Mouse (Mus musculus) lung, postnatal 0 days (tissue): ENCODE results near the gene Tctex1d2. TPM values are rescaled to one million over a fixed set of nuclear protein-coding genes. Genes with fewer than 3 reads are reported as not detected.
"Not testable (repeated sequence)": the region's sequence is repeated elsewhere in the genome, so short reads cannot be mapped to it uniquely, and the experiment has no call there.

Experiments used
- ATAC-seq: fragments of 200-750 bp; cut with Nextera tagmentation; 2 replicates; pipeline ENCODE4 v1.8.0; 2017; ENCODE audit warnings: moderate library complexity
- DNase-seq: peaks from one replicate; pipeline ENCODE4 v3.0.0-alpha.2; 2016; ENCODE audit warnings: low spot score
- H3K27ac ChIP-seq: fragments of 300-500 bp; sonication (generic); 2 replicates; pipeline ENCODE4 v1.5.1; 2014; ENCODE audit warnings: antibody characterized with exemption, mild to moderate bottlenecking, low read length, mixed read lengths
- H3K27me3 ChIP-seq: fragments of 300-500 bp; sonication (generic); replicated peaks from 2 replicates; pipeline ENCODE4 v1.6.1; 2014; ENCODE audit warnings: low read length, mixed read lengths; ENCODE audit not compliant: insufficient read depth
- H3K36me3 ChIP-seq: fragments of 300-500 bp; sonication (generic); 2 replicates; pipeline ENCODE4 v1.6.1; 2014; ENCODE audit warnings: low read length, mixed read lengths; ENCODE audit not compliant: insufficient read depth
- H3K4me1 ChIP-seq: fragments of 300-500 bp; sonication (generic); 2 replicates; pipeline ENCODE4 v1.6.1; 2014; ENCODE audit warnings: antibody characterized with exemption, low read depth, low read length, mixed read lengths; ENCODE audit not compliant: insufficient read depth
- H3K4me2 ChIP-seq: fragments of 300-500 bp; sonication (generic); replicated peaks from 2 replicates; pipeline ENCODE4 v1.6.1; 2014; ENCODE audit warnings: low read depth, mild to moderate bottlenecking, low read length, moderate library complexity, mixed read lengths
- H3K4me3 ChIP-seq: fragments of 300-500 bp; sonication (generic); 2 replicates; pipeline ENCODE4 v1.5.1; 2014; ENCODE audit warnings: low read depth, low read length
- H3K9ac ChIP-seq: fragments of 300-500 bp; sonication (generic); replicated peaks from 2 replicates; pipeline ENCODE4 v1.6.1; 2014; ENCODE audit warnings: low read depth, mild to moderate bottlenecking
- H3K9me3 ChIP-seq: fragments of 300-500 bp; sonication (generic); 2 replicates; pipeline ENCODE4 v1.6.1; 2016; ENCODE audit warnings: low read length, mixed read lengths
- CTCF ChIP-seq: IDR thresholded peaks from 2 replicates; pipeline ENCODE4 v1.5.1; 2016; ENCODE audit warnings: antibody characterized with exemption, mild to moderate bottlenecking
- EP300 ChIP-seq: IDR thresholded peaks from 2 replicates; pipeline ENCODE4 v1.6.1; 2016; ENCODE audit warnings: antibody characterized with exemption, mild to moderate bottlenecking, control low read depth
- WGBS: fragments of 180-500 bp; shearing (Covaris S2); extraction: QIAGEN DNeasy Blood & Tissue Kit; methylation state at CpG from one replicate; pipeline ENCODE4 v1.1.7; 2014; 5-methylcytosine and 5-hydroxymethylcytosine counted together
- polyA plus RNA-seq: library from polyadenylated mRNA; unstranded; fragments of >200 nt; fragmentation: Nextera tagmentation; extraction: Ambion mirVana; gene quantifications from 2 replicates; pipeline ENCODE4 v1.2.1, GENCODE M21; 2015

Tctex1d2 gene
- polyA plus RNA-seq, 1 experiment from 2014 or later, result 24.0 TPM

GRCm38 (mm10) chr16:32434691-32435090, 15.2 kb downstream of the Tctex1d2 start:
- Histone ChIP-seq H3K9me3 (no peaks in the 10 kb centered on the region), H3K27ac (0 out of 2 replicates have a peak overlapping the region, but pooled peaks have one; percentile 14), H3K27me3 (no peaks in the 10 kb centered on the region), H3K4me1 (no peaks in the 10 kb centered on the region), H3K4me3 (no peak overlapping the region), H3K36me3 (no peaks in the 10 kb centered on the region), H3K9ac (no peak overlapping the region), H3K4me2 (no peak overlapping the region)
- no peak for ATAC-seq
- no peak for TF ChIP-seq EP300
- no peak for TF ChIP-seq CTCF
- no peak for DNase-seq

GRCm38 (mm10) chr16:32436657-32437056, 17.2 kb downstream of the Tctex1d2 start:
- WGBS, result 52% methylated on average over 1 of the region's 1 CpGs
- Histone ChIP-seq H3K9me3 (no peaks in the 10 kb centered on the region), H3K4me3 (no peak overlapping the region), H3K9ac (no peak overlapping the region), H3K27ac (no peak overlapping the region), H3K36me3 (no peaks in the 10 kb centered on the region), H3K4me1 (no peaks in the 10 kb centered on the region), H3K27me3 (no peaks in the 10 kb centered on the region), H3K4me2 (no peak overlapping the region)
- no peak for ATAC-seq
- TF ChIP-seq CTCF, result no peak
- no peak for TF ChIP-seq EP300
- no peak for DNase-seq

- no peak for ATAC-seq
- no peak overlapping the region for H3K4me3 ChIP-seq
- TF ChIP-seq CTCF (no peak), EP300 (no peak)
- H3K4me2 ChIP-seq, result no peak overlapping the region
- DNase-seq, result no peak
- 95% methylated on average over 1 of the region's 1 CpGs for WGBS
- H3K36me3 ChIP-seq, result no peaks in the 10 kb centered on the region
- no peak overlapping the region for H3K27ac ChIP-seq
- no peak overlapping the region for H3K9ac ChIP-seq
- H3K4me1 ChIP-seq, result no peaks in the 10 kb centered on the region
- no peaks in the 10 kb centered on the region for H3K9me3 ChIP-seq
- no peaks in the 10 kb centered on the region for H3K27me3 ChIP-seq
Measured at GRCm38 (mm10) chr16:32437266-32437665, 17.8 kb downstream of the Tctex1d2 start.

GRCm38 (mm10) chr16:32441432-32441831, 21.9 kb downstream of the Tctex1d2 start:
- ATAC-seq (no peak), DNase-seq (no peak)
- no peak overlapping the region for H3K27ac ChIP-seq
- 82% methylated on average over 3 of the region's 3 CpGs for WGBS
- H3K9ac ChIP-seq, result no peak overlapping the region
- no peak for TF ChIP-seq EP300
- no peak for TF ChIP-seq CTCF
- H3K4me3 ChIP-seq, result no peak overlapping the region
- H3K27me3 ChIP-seq, result no peaks in the 10 kb centered on the region
- H3K4me1 ChIP-seq, result no peaks in the 10 kb centered on the region
- no peak overlapping the region for H3K4me2 ChIP-seq
- H3K9me3 ChIP-seq, result no peaks in the 10 kb centered on the region
- H3K36me3 ChIP-seq, result no peaks in the 10 kb centered on the region

GRCm38 (mm10) chr16:32444615-32445014, 25.1 kb downstream of the Tctex1d2 start:
- not testable (repeated sequence) for H3K9me3 ChIP-seq

GRCm38 (mm10) chr16:32445558-32445957, 26.1 kb downstream of the Tctex1d2 start:
- no peak overlapping the region for H3K9ac ChIP-seq
- H3K27ac ChIP-seq, result no peak overlapping the region
- no peaks in the 10 kb centered on the region for H3K4me1 ChIP-seq
- H3K9me3 ChIP-seq, result no peaks in the 10 kb centered on the region
- WGBS, result 89% methylated on average over 1 of the region's 1 CpGs
- H3K36me3 ChIP-seq, result no peaks in the 10 kb centered on the region
- H3K27me3 ChIP-seq, result no peaks in the 10 kb centered on the region
- H3K4me3 ChIP-seq, result no peak overlapping the region
- ATAC-seq, result no peak
- no peak for DNase-seq
- no peak overlapping the region for H3K4me2 ChIP-seq
- TF ChIP-seq EP300 (no peak), CTCF (no peak)

More at GRCm38 (mm10) chr16:32444615-32445014, 25.1 kb downstream of the Tctex1d2 start:
- H3K4me3 ChIP-seq, ATAC-seq, H3K27me3 ChIP-seq, DNase-seq, H3K9ac ChIP-seq, H3K36me3 ChIP-seq, H3K27ac ChIP-seq, H3K4me1 ChIP-seq, H3K4me2 ChIP-seq: not testable (repeated sequence)
- WGBS, result 66% methylated on average over 3 of the region's 3 CpGs

- Histone ChIP-seq H3K36me3 (no peaks in the 10 kb centered on the region), H3K27me3 (no peaks in the 10 kb centered on the region), H3K4me2 (no peak overlapping the region), H3K4me3 (no peak overlapping the region), H3K27ac (no peak overlapping the region), H3K9ac (no peak overlapping the region), H3K4me1 (no peaks in the 10 kb centered on the region), H3K9me3 (no peaks in the 10 kb centered on the region)
- WGBS, result 52% methylated on average over 2 of the region's 2 CpGs
- ATAC-seq, result no peak
- DNase-seq, result no peak
- no peak for TF ChIP-seq EP300
- TF ChIP-seq CTCF, result no peak
Measured at GRCm38 (mm10) chr16:32446563-32447138, 27.1 kb downstream of the Tctex1d2 start.
